Mouse (Mus musculus): Measurements from ENCODE around the gene Sh3glb2.
A peak's percentile ranks its signal among the peaks of the same experiment; 100 is the strongest.

Gene Sh3glb2

GRCm38 (mm10) chr2:30379307-30379706 lies 20.2 kb upstream of the Sh3glb2 start:
- no peak for DNase-seq

GRCm38 (mm10) chr2:30377721-30378120 lies 18.6 kb upstream of the Sh3glb2 start:
- no peak for DNase-seq

GRCm38 (mm10) chr2:30375893-30376292 lies 16.8 kb upstream of the Sh3glb2 start:
- no peak for DNase-seq

GRCm38 (mm10) chr2:30372726-30373125 lies 13.6 kb upstream of the Sh3glb2 start:
- no peak for DNase-seq

GRCm38 (mm10) chr2:30371544-30371943 lies 12.4 kb upstream of the Sh3glb2 start:
- DNase-seq = no peak

GRCm38 (mm10) chr2:30366203-30366602 lies 7.1 kb upstream of the Sh3glb2 start:
- no peak for DNase-seq

GRCm38 (mm10) chr2:30365281-30366069 lies 6.3 kb upstream of the Sh3glb2 start:
- peak; percentile 39 for DNase-seq

- peak; percentile 100 for DNase-seq
Observed at GRCm38 (mm10) chr2:30363773-30364650, 4.9 kb upstream of the Sh3glb2 start, which contains the start of gene Miga2. Miga2 (plus strand) TSS chr2:30364233.

GRCm38 (mm10) chr2:30362865-30363264 lies 3.7 kb upstream of the Sh3glb2 start:
- DNase-seq = no peak

GRCm38 (mm10) chr2:30360626-30361025 lies 1.5 kb upstream of the Sh3glb2 start:
- peak; percentile 44 for DNase-seq

GRCm38 (mm10) chr2:30357552-30358510 lies 1.3 kb downstream of the Sh3glb2 start:
- DNase-seq = no peak

GRCm38 (mm10) chr2:30356906-30357305 lies 2.2 kb downstream of the Sh3glb2 start:
- no peak for DNase-seq

GRCm38 (mm10) chr2:30356266-30356665 lies 2.9 kb downstream of the Sh3glb2 start:
- no peak for DNase-seq

- DNase-seq = no peak
Observed at GRCm38 (mm10) chr2:30355861-30356260, 3.3 kb downstream of the Sh3glb2 start.

GRCm38 (mm10) chr2:30351149-30351548 lies 8.0 kb downstream of the Sh3glb2 start:
- DNase-seq = no peak

- DNase-seq = no peak
Observed at GRCm38 (mm10) chr2:30349196-30349595, 9.9 kb downstream of the Sh3glb2 start.

- DNase-seq = no peak
Observed at GRCm38 (mm10) chr2:30345971-30346676, 13.0 kb downstream of the Sh3glb2 start.

GRCm38 (mm10) chr2:30343601-30344137 lies 15.5 kb downstream of the Sh3glb2 start:
- no peak for DNase-seq

- no peak for DNase-seq
Observed at GRCm38 (mm10) chr2:30342544-30342943, 16.6 kb downstream of the Sh3glb2 start.

- DNase-seq = no peak
Observed at GRCm38 (mm10) chr2:30342061-30342460, 17.1 kb downstream of the Sh3glb2 start.

GRCm38 (mm10) chr2:30337179-30337578 lies 22.0 kb downstream of the Sh3glb2 start:
- no peak for DNase-seq

Measured in kidney, adult 9 months (tissue).